In genomic region chr2:26963923-26964723, GRCm38 (mm10) we compare ENCODE assay signal across 8 mouse cellular contexts. TPM values are rescaled to one million over a fixed set of nuclear protein-coding genes. Genes with fewer than 3 reads are reported as not detected.
A peak's percentile ranks its signal among the peaks of the same experiment; 100 is the strongest.
DNase-seq lines count a peak whose midpoint lies in the region; ATAC-seq and TF ChIP-seq lines count a peak whose summit lies in the region.

Rexo4 (minus strand) TSS chr2:26964386.

- no peaks in the 10 kb centered on the region for H3K9me3 ChIP-seq in embryonic facial prominence, embryonic 14.5 days (ENCODE audit: control insufficient read depth, low read length)
- no peaks in the 10 kb centered on the region for H3K9me3 ChIP-seq in limb, embryonic 14.5 days (ENCODE audit: control insufficient read depth, low read length)
- no peaks in the 10 kb centered on the region for H3K9me3 ChIP-seq in midbrain, postnatal 0 days (ENCODE audit: low read length)

- TF ChIP-seq POLR2A in limb, embryonic 14.5 days (IDR thresholded peaks at IDR 0.05; ENCODE audit: borderline replicate concordance, extremely low read depth, insufficient read depth, insufficient read length): peak; percentile 51; the same call in 1 of the 2 replicates

- WGBS in embryonic facial prominence, embryonic 14.5 days: under 1% methylated on average over 48 of the region's 50 CpGs
- WGBS in limb, embryonic 14.5 days: under 1% methylated on average over 50 of the region's 50 CpGs
- under 1% methylated on average over 50 of the region's 50 CpGs for WGBS in midbrain, postnatal 0 days

- H3K4me1 ChIP-seq in embryonic facial prominence, embryonic 14.5 days (ENCODE audit: control insufficient read depth, insufficient read depth, low read length): peaks cover 13% of the 10 kb centered on the region
- peaks cover 10% of the 10 kb centered on the region for H3K4me1 ChIP-seq in limb, embryonic 14.5 days (ENCODE audit: control insufficient read depth, insufficient read depth, low read length)
- peaks cover 16% of the 10 kb centered on the region for H3K4me1 ChIP-seq in midbrain, postnatal 0 days (ENCODE audit: insufficient read depth, low read length)

- ATAC-seq in embryonic facial prominence, embryonic 14.5 days (ENCODE audit: low read depth): peak; percentile 96
- peak; percentile 96 for ATAC-seq in limb, embryonic 14.5 days (ENCODE audit: low FRiP score, low read depth)
- ATAC-seq in midbrain, postnatal 0 days (ENCODE audit: low FRiP score): peak; percentile 97

- H3K36me3 ChIP-seq in embryonic facial prominence, embryonic 14.5 days (ENCODE audit: control insufficient read depth, insufficient read depth, low read length): peaks cover 29% of the 10 kb centered on the region; the same call in 1 of the 2 replicates
- peaks cover 28% of the 10 kb centered on the region for H3K36me3 ChIP-seq in limb, embryonic 14.5 days (ENCODE audit: control insufficient read depth, insufficient read depth, low read length)
- H3K36me3 ChIP-seq in midbrain, postnatal 0 days (ENCODE audit: insufficient read depth, low read length): peaks cover 7% of the 10 kb centered on the region; the same call in 1 of the 2 replicates

- H3K27me3 ChIP-seq in embryonic facial prominence, embryonic 14.5 days (replicated peaks; ENCODE audit: control insufficient read depth, insufficient read depth, low read length): no peaks in the 10 kb centered on the region
- no peaks in the 10 kb centered on the region for H3K27me3 ChIP-seq in limb, embryonic 14.5 days (ENCODE audit: control insufficient read depth, insufficient read depth, low read length)
- no peaks in the 10 kb centered on the region for H3K27me3 ChIP-seq in midbrain, postnatal 0 days (ENCODE audit: insufficient read depth, low read length)

- peak within 1 kb of the TSS; percentile 63 for H3K4me2 ChIP-seq in embryonic facial prominence, embryonic 14.5 days (ENCODE audit: low read depth, low read length)
- peak within 1 kb of the TSS; percentile 59 for H3K4me2 ChIP-seq in limb, embryonic 14.5 days (replicated peaks; ENCODE audit: low read depth, low read length, severe bottlenecking)
- H3K4me2 ChIP-seq in midbrain, postnatal 0 days (ENCODE audit: low read depth, low read length, poor library complexity, severe bottlenecking): peak within 1 kb of the TSS; percentile 79

- H3K27ac ChIP-seq in embryonic facial prominence, embryonic 14.5 days (replicated peaks; ENCODE audit: low read depth, low read length): peak within 1 kb of the TSS; percentile 96
- peak within 1 kb of the TSS; percentile 98 for H3K27ac ChIP-seq in limb, embryonic 14.5 days (replicated peaks; ENCODE audit: low read depth, low read length)
- peak within 1 kb of the TSS; percentile 94 for H3K27ac ChIP-seq in midbrain, postnatal 0 days (ENCODE audit: low read depth, low read length)

- peak; percentile 94 for DNase-seq in 3T3-L1 (ENCODE audit: low read depth, low spot score)
- peak; percentile 80 to 90 for DNase-seq in adrenal gland, postnatal 4 days (ENCODE audit: low spot score in 2 of 2)
- peak; percentile 97 for DNase-seq in embryonic facial prominence, embryonic 14.5 days (ENCODE audit: low spot score)
- peak; percentile 94 for DNase-seq in heart, adult 8-10 months (ENCODE audit: low spot score)
- DNase-seq in kidney, adult 9 months: peak; percentile 94
- peak; percentile 93 for DNase-seq in limb, embryonic 14.5 days (ENCODE audit: low spot score)
- peak; percentile 98 for DNase-seq in midbrain, postnatal 0 days (ENCODE audit: low spot score)
- DNase-seq in spleen, postnatal 14 days (ENCODE audit: low spot score in 2 of 2): peak; percentile 86 to 88

- peak within 1 kb of the TSS; percentile 74 for H3K9ac ChIP-seq in embryonic facial prominence, embryonic 14.5 days (ENCODE audit: low read depth, low read length)
- H3K9ac ChIP-seq in limb, embryonic 14.5 days (ENCODE audit: low read depth, low read length, severe bottlenecking): peak within 1 kb of the TSS; percentile 83
- peak within 1 kb of the TSS; percentile 60 for H3K9ac ChIP-seq in midbrain, postnatal 0 days (replicated peaks; ENCODE audit: low read length, poor library complexity, severe bottlenecking)

- TF ChIP-seq CTCF in midbrain, postnatal 0 days (IDR thresholded peaks at IDR 0.05): peak; percentile 9; the same call in 1 of the 2 replicates

- peak within 1 kb of the TSS; percentile 63 for H3K4me3 ChIP-seq in embryonic facial prominence, embryonic 14.5 days (ENCODE audit: low read depth, low read length)
- H3K4me3 ChIP-seq in limb, embryonic 14.5 days (replicated peaks; ENCODE audit: low read length): peak within 1 kb of the TSS; percentile 57
- peak within 1 kb of the TSS; percentile 64 for H3K4me3 ChIP-seq in midbrain, postnatal 0 days (ENCODE audit: low read depth, low read length)

RNA-seq across cellular contexts. Expression of gene Rexo4, which starts in this region (rescaled TPM):
- 10 to 100 TPM; 40.7 to 43.0 TPM for total RNA-seq in adrenal gland, postnatal 4 days (2021)
- 39.5 and 40.8 TPM in 2 replicates for polyA plus RNA-seq in embryonic facial prominence, embryonic 14.5 days (2014; fragmentation: Nextera tagmentation; extraction: Ambion mirVana)
- total RNA-seq in heart, adult 8-10 months (2022): 10 to 100 TPM; 10.5 to 15.1 (median 13.1) TPM
- 55.8 and 64.3 TPM in 2 replicates for polyA plus RNA-seq in limb, embryonic 14.5 days (2012; rRNA removed)
- 46.1 and 49.5 TPM in 2 replicates for polyA plus RNA-seq in limb, embryonic 14.5 days (2014; fragmentation: Nextera tagmentation; extraction: Ambion mirVana)
- total RNA-seq in midbrain, postnatal 0 days (2014; rRNA removed): 39.1 and 41.8 TPM in 2 replicates
- polyA plus RNA-seq in midbrain, postnatal 0 days (2015; fragmentation: Nextera tagmentation; extraction: Ambion mirVana): 26.0 and 29.4 TPM in 2 replicates

Comparison
In these comparisons a context has a peak if more than half of its experiments do, and no peak if none do; other contexts are left out.
1. Peak in every context shown above with its lines: DNase-seq, ATAC-seq, H3K4me3 ChIP-seq and H3K27ac ChIP-seq.